Mouse (Mus musculus) right cerebral cortex, postnatal 25 days (tissue): ENCODE results near the gene Pdzd7.

Experiments used
- DNase-seq: peaks from one replicate; pipeline ENCODE4 v3.0.0; 2022

The Pdzd7 gene

DNA sequence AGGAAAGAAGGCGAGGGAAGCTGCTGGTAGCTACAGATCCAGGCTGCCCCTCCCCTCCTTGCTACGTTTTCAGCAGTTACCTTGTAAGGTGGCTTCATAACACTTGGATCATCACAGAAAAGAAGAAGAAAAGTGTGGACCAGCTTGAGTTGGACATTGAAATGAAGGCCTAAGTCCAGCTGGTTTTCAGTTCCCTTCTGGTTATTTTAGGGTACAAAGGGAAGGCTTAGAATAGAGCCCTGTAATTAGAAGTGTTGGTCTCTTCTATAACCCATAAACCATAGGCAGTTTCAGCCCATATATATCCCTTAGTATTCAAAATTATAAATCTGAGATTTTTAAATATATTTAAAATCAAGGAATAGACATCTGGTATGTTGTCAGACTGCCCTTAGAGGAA lies 64.7 kb downstream of the Pdzd7 start:
- DNase-seq: no peak

DNA sequence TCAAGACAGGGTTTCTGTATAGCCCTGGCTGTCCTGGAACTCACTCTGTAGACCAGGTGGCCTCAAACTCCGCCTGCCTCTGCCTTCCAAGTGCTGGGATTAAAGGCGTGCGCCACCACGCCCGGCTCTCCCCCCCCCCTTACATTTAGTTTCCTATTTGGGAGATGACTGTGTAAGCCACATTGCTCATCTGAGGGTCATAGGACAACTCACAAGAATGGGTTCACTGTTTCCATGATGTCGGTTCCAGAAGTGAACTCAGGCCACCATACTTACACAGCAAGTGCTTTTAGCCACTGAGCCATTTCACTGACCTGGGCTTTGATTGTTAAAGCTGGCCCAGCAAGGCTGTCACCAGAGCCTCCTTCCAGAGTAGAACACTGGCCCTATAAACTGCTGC lies 68.4 kb downstream of the Pdzd7 start:
- DNase-seq: no peak
